Mouse (Mus musculus): Measurements from ENCODE around the gene Ppp1r36.

The Ppp1r36 gene

DNA sequence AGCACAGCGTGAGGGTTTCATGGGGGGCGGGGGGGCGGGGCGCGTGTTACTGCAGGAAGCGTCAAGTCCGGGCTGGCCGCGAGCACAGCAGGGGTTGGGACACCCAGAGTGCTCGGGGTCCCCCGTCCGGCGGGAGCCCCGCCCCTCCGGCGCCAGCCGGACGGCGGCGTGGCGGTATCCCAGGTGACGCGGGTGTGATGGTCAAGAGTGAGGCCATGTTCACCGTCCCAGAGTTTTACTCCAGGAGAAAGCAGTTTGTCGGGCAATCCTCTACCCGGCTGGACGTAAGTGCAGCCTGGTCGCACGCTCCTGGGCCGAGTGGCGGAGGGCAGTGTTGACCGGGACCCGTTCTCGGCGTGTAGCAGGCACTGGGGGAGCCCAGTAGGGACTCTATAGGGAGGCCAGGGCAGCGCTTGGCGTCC lies at the start of gene Ppp1r36:
Gene Ppp1r36 (plus strand): TSS at position 106 of the 422 bp plus-strand sequence.
- no peak for DNase-seq (ENCODE audit: low spot score in 2 of 2)

GRCm38 (mm10) chr12:76368201-76368789 lies 49.0 kb upstream of the Ppp1r36 start:
- DNase-seq (ENCODE audit: low spot score in 2 of 2): no peak

GRCm38 (mm10) chr12:76368790-76369205 lies 48.5 kb upstream of the Ppp1r36 start:
- no peak for DNase-seq (ENCODE audit: low spot score in 2 of 2)

DNA sequence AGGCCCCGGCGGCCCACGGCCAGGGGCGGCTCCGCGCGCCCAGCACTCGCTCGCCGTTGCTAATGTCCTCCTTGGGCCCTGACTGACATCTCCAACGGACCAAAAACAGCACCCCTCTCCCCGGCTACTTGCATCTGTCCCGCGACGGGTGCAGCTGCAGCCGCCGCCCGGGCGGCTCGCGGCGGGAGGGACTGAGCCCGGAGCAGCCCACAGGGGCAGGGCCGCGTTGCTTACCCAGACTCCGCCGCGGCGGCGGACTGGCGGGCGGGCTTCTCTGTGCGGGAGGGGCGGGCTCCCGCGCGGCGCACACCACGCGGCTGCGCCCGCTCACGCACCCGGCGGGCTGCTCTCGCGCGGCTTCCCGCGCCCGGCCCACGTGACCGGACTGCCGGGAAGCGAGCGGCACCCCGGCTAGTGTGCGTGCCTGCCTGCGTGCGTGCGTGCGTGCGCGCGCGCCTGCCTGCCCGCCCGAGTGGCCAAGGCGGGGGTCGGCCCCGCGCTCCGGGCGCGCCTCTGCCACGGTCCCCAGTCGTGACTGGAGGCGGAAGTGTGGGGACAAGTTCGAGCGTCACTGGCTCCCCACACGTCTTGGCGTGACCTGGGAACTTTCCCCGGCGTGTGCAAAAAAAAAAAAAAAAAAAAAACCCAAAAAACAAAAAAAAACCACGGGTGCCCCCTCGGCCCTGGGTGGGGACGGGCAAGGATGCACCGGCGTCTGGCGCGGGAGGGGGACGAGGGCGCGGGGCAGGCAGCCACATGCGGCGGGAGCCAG lies 47.9 kb upstream of the Ppp1r36 start, which contains the start of gene Zbtb25:
Gene Zbtb25 (minus strand): TSS at position 397 of the 772 bp plus-strand sequence.
- peak; percentile 80 to 83 for DNase-seq (ENCODE audit: low spot score in 2 of 2)

GRCm38 (mm10) chr12:76369978-76370830 lies 47.1 kb upstream of the Ppp1r36 start, which contains the start of gene Zbtb1:
TSS of gene Zbtb1 (plus strand) at chr12:76370266.
- DNase-seq (ENCODE audit: low spot score in 2 of 2): peak; percentile 66 to 73

GRCm38 (mm10) chr12:76370831-76371571 lies 46.3 kb upstream of the Ppp1r36 start:
- DNase-seq (ENCODE audit: low spot score in 2 of 2): peak in 1 of 2 experiments; percentile 40

DNA sequence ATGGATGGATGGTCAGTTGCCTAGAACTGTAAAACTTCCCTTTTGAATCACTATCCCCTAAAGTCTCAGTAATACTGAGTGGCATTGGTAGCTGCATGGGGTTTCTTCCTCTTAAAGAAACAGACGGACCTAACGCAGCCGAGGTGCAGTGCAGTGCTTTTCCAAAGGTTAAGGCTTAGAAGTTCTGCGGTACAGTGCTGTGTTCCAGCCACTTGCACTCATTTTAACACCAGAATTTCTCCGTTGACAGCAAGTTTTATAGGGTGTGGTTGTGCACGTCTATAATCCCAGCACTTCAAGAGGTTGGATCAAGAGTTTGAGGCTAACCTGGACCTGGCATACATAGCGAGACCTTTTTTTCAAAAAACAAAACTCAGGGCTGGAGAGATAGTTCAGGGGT lies 45.3 kb upstream of the Ppp1r36 start:
- no peak for DNase-seq (ENCODE audit: low spot score in 2 of 2)

- DNase-seq (ENCODE audit: low spot score in 2 of 2): no peak
Measured at GRCm38 (mm10) chr12:76372881-76373818, 44.2 kb upstream of the Ppp1r36 start.

DNA sequence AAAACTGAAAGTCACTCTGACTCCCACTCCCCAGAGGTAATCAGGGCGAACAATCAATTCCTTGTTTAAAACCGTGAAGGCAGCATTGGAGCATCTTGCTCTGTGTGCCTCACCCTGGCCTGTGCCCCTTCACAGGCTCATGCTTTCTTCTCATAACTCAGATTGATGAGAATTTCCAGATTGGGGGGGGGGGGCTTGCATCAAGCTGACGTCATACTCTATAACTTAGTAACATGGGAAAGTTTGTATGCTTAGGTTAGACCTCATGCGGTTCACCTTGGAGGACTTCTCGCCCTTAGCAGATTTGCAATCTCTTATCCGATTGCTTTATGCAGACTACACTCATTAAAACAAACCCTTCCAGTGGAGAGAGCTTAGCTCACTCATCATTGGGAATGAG lies 43.3 kb upstream of the Ppp1r36 start:
- no peak for DNase-seq (ENCODE audit: low spot score in 2 of 2)

- DNase-seq (ENCODE audit: low spot score in 2 of 2): no peak
Measured at GRCm38 (mm10) chr12:76374911-76375310, 42.4 kb upstream of the Ppp1r36 start.

GRCm38 (mm10) chr12:76375506-76375905 lies 41.8 kb upstream of the Ppp1r36 start:
- no peak for DNase-seq (ENCODE audit: low spot score in 2 of 2)

DNA sequence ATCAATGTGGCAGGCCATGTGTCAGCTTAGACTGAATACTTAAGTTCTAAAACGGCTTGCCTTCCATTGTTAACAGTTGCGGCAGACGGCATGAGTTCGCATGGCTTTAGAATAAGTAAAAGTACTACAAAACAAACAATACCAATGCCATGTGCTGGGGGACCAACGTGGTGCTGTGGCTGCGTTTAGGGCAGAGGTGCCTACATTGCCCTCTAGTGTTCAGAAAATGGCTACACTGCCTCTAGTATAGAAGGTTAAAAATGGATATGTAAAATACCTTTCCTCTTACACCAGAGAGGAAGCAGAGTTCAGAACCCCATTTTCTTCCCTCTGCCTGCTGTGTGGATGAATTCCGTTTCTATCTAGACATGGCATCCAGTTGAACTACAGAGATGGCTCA lies 40.7 kb upstream of the Ppp1r36 start:
- no peak for DNase-seq (ENCODE audit: low spot score in 2 of 2)

GRCm38 (mm10) chr12:76377059-76377458 lies 40.3 kb upstream of the Ppp1r36 start:
- DNase-seq (ENCODE audit: low spot score in 2 of 2): no peak

DNA sequence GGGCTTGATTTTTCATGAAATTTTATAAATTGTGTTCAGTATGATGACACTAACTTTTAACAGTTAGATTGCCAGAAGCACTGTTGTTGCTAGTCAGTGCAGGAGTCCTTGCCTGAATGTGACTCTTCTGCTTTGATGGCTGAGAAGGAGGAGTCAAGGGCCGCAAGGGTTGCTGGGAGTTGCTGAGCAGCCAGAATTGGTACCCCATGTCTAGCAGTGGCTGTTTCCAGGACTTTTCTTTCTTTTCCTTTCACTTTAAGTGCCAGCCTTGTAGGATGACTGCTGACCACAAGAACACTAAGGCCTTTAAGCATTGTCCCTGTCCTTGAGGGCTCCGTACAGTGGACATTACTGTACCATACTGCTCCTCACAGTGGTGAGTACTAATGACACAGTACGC lies 39.6 kb upstream of the Ppp1r36 start:
- DNase-seq (ENCODE audit: low spot score in 2 of 2): no peak

- DNase-seq (ENCODE audit: low spot score in 2 of 2): no peak
Measured at GRCm38 (mm10) chr12:76378556-76378955, 38.8 kb upstream of the Ppp1r36 start.

DNA sequence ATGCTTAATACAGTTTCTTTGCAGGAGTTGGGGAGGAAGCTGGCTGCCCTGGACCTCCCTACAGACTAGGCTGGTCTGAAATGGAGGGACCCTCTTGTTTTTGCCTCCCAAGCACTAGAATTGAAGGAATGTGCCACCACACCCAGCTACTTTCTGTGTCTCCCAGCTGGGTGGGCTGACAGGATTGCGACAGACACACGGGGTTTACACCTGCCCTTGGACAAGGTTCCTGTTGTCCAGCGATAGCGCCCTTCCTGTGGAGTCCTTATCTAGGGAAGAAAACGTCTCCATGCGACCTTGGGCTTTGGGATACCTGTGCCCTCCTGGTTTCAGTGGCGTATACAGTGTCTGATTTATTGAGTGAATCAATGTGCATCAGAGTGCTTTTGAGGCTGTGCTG lies 37.2 kb upstream of the Ppp1r36 start:
- DNase-seq (ENCODE audit: low spot score in 2 of 2): no peak

GRCm38 (mm10) chr12:76385342-76385741 lies 32.0 kb upstream of the Ppp1r36 start:
- DNase-seq (ENCODE audit: low spot score in 2 of 2): no peak

DNA sequence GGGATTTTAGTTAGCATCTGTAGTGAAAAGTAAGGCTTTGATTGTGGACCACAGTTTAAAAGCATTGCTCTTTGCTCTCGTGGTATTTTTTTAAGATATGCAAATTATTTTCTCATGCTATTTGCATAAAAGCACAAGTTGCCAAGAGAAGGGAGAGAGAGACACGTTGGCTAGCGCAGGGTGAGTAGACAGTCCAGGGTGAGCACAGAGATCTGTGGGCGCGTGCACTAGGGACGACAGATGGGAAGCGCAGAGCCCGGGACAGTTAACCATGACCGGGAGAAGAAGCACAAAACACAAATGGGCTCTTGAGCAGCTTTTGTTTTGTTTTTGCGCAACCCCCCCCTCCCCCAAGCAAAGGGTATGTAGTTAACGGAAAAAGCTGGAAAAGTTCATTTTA lies 28.5 kb upstream of the Ppp1r36 start:
- DNase-seq (ENCODE audit: low spot score in 2 of 2): no peak

- DNase-seq (ENCODE audit: low spot score in 2 of 2): no peak
Measured at GRCm38 (mm10) chr12:76391595-76392271, 25.6 kb upstream of the Ppp1r36 start.

DNA sequence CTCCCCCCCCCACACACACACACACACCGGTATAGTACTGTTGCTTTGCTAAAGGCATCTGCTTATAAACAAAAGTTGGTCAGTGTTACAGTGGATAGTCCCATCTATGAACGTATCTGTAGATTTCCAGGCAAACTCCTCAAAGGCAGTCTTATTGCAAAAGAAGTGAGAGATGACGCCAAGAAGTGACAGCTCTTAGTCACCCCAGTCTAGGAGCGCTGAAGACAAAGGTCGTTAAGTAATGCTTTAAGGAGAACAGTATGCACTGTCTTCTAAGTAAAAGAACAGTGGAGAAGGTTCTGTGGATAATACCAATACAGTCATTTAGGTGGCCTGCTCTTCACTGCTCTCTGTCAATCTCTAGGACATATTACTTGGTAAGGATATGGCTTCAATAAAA lies 24.4 kb upstream of the Ppp1r36 start:
- no peak for DNase-seq (ENCODE audit: low spot score in 2 of 2)
